Mouse (Mus musculus) C2C12 (cell line): ENCODE measurements at regions not wholly inside any gene's neighbourhood (a gene's known extent, or its start where the extent isn't known, plus 50 kb on each side); places are given as distances from the start of the nearest gene placed in this dataset.

ENCODE experiments used
- H3K27me3 ChIP-seq: one replicate; pipeline ENCODE4 v1.6.1; 2011; ENCODE audit not compliant: control insufficient read depth, insufficient read depth, insufficient read length
- H3K36me3 ChIP-seq: one replicate; pipeline ENCODE4 v1.6.1; 2011; ENCODE audit not compliant: control insufficient read depth, insufficient read depth
- H3K4me3 ChIP-seq: one replicate; pipeline ENCODE4 v1.5.1; 2011; ENCODE audit warnings: mild to moderate bottlenecking, control low read depth; ENCODE audit not compliant: poor library complexity, insufficient read depth, severe bottlenecking
- H3K79me2 ChIP-seq: one replicate; pipeline ENCODE4 v1.6.1; 2011; ENCODE audit not compliant: control insufficient read depth, insufficient read depth
- H3K79me3 ChIP-seq: one replicate; pipeline ENCODE4 v1.6.1; 2011; ENCODE audit warnings: low read depth, control low read depth
- H3ac ChIP-seq: one replicate; pipeline ENCODE3; 2011; ENCODE audit warnings: low read depth; ENCODE audit not compliant: control insufficient read depth, insufficient read length
- CEBPB ChIP-seq: IDR thresholded peaks from one replicate; pipeline ENCODE4 v1.6.1; 2011; ENCODE audit warnings: low read depth, mild to moderate bottlenecking, control low read depth, moderate library complexity
- CTCF ChIP-seq: IDR thresholded peaks from one replicate; pipeline ENCODE4 v1.5.1; 2011; ENCODE audit not compliant: control insufficient read depth, insufficient read depth, insufficient read length
- FOSL1 ChIP-seq: IDR thresholded peaks from one replicate; pipeline ENCODE4 v1.8.0; 2011; ENCODE audit warnings: mild to moderate bottlenecking, low read length; ENCODE audit not compliant: poor library complexity, insufficient read depth, severe bottlenecking
- MAX ChIP-seq: IDR thresholded peaks from one replicate; pipeline ENCODE4 v1.6.1; 2011; ENCODE audit warnings: mild to moderate bottlenecking, control low read depth
- MYOD1 ChIP-seq: IDR thresholded peaks from one replicate; pipeline ENCODE4 v1.6.1; 2011; ENCODE audit warnings: low read depth; ENCODE audit not compliant: control insufficient read depth, insufficient read length
- MYOG ChIP-seq: IDR thresholded peaks from one replicate; pipeline ENCODE4 v1.6.1; 2011; ENCODE audit not compliant: control insufficient read depth, insufficient read length; ENCODE audit errors: extremely low read depth
- USF1 ChIP-seq: IDR thresholded peaks from one replicate; pipeline ENCODE4 v1.6.1; 2011; ENCODE audit warnings: low read depth, mild to moderate bottlenecking, control low read depth, moderate library complexity
- microRNA-seq: library from miRNA; unstranded; fragments of <30 nt; microRNA quantifications from one replicate; pipeline ENCODE4, GENCODE M21; 2019; ENCODE audit warnings: borderline microRNAs expressed

GRCm38 (mm10) chr10:126249176-126249575 lies 283.2 kb downstream of the Lrig3 start:
- TF ChIP-seq CEBPB = no peak
- no peak for TF ChIP-seq MYOD1
- no peaks in the 10 kb centered on the region for H3K79me2 ChIP-seq
- H3K36me3 ChIP-seq = no peaks in the 10 kb centered on the region
- H3K4me3 ChIP-seq = no peak overlapping the region
- H3K27me3 ChIP-seq = no peaks in the 10 kb centered on the region
- no peaks in the 10 kb centered on the region for H3K79me3 ChIP-seq
- no peak overlapping the region for H3ac ChIP-seq

DNA sequence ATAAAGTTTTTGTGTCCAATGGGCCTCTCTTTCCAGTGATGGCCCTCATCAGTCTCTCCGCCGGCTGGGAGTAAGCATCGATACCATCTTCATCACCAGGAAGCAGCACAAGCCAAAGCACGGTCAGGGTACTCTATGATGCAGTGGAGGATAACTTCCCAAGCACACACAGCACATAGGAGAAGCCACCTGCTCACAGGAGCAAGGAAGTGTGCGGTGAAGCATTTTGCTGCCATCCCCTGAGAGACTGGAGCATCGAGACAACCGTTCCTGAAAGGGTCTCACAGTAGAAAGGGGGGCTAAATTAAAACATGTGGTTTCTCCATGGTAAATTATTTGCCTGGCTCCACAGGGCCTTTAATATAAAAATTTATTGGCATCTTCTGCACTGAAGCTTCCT lies 277.1 kb downstream of the Lrig3 start:
- Histone ChIP-seq H3K79me3 (no peaks in the 10 kb centered on the region), H3K27me3 (no peaks in the 10 kb centered on the region), H3K36me3 (no peaks in the 10 kb centered on the region), H3K4me3 (no peak overlapping the region), H3ac (no peak overlapping the region), H3K79me2 (no peaks in the 10 kb centered on the region)
- TF ChIP-seq MAX = no peak
- TF ChIP-seq MYOG = no peak
- TF ChIP-seq MYOD1 = no peak
- no peak for TF ChIP-seq FOSL1
- no peak for TF ChIP-seq USF1
- no peak for TF ChIP-seq CTCF
- TF ChIP-seq CEBPB = no peak

GRCm38 (mm10) chr10:126239536-126239935 lies 273.6 kb downstream of the Lrig3 start:
- no peak for TF ChIP-seq CTCF
- TF ChIP-seq CEBPB = no peak
- TF ChIP-seq FOSL1 = no peak
- TF ChIP-seq MYOG = no peak
- no peak for TF ChIP-seq MYOD1
- no peak for TF ChIP-seq USF1
- TF ChIP-seq MAX = no peak
- no peak overlapping the region for H3ac ChIP-seq
- no peak overlapping the region for H3K4me3 ChIP-seq
- H3K36me3 ChIP-seq = no peaks in the 10 kb centered on the region
- no peaks in the 10 kb centered on the region for H3K79me3 ChIP-seq
- no peaks in the 10 kb centered on the region for H3K27me3 ChIP-seq
- H3K79me2 ChIP-seq = no peaks in the 10 kb centered on the region

Small RNAs in the stretch of these regions (microRNA-seq; reads per million reads assigned to microRNA genes)
- 4.9 reads per million, percentile 52 among the genes with 10 or more reads in this experiment for gene Mir378d
